Mouse (Mus musculus): ENCODE measurements around the gene Mcoln3.

The Mcoln3 gene

DNA sequence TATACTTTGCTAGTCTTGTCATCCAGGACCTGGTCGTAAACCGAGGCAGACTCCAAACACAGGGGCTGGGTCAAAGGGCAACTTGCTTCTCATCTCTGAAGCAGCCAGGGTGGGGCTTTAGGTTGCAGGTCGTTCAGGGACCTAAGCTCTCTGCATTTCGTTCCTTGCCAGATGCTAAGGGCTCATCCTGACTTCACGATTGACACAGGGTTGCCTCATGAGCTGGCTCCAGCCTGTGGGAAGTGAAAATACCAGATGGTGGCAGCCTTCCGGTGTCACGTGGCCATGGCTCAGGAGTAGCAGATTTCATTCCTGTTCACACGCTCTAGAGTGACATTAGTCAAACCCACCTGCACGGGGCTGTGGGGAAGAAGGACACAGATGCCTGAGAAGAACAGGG lies 17.6 kb downstream of the Mcoln3 start:
- no peak for DNase-seq (ENCODE audit: low spot score)

DNA sequence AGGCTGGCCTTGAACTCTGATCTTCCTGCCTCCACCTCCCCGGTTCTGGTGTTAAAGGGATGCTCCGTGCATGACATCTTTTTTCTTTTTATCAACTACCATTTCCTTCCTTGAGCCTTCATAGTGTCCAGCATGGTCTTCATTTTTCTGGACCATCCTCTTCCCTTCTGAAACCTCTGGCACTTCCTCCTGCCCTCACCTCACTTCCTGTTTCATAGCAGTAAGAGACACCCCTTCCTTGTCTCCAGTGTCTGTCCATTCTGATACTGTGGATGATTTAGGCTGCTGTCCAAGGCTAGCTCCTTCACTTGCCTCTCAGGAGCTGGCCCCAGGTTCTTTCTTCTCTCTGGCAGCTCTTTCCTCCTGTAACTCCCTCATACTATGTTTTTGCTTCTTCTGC lies 18.2 kb downstream of the Mcoln3 start:
- no peak for DNase-seq (ENCODE audit: low spot score)

DNA sequence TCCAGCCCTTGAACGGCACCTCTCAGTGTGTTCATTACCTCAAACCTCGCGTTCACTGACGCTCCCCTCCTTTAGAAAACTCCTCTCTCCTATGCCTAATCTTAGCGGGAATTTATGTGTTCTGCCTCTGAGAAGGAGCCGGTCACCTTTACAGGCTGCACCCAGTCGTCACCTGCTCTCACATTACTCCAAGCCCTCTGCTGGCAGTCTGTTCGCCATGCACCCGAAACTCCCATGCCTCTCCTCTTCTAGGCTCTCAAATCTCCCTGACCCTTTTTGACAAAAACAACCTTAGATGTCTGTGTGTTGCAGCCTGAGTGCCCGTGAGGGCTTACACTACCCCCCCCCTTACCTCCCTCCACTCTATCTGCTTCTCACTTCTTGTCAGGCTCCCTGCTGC lies 19.2 kb downstream of the Mcoln3 start:
- no peak for DNase-seq (ENCODE audit: low spot score)

DNA sequence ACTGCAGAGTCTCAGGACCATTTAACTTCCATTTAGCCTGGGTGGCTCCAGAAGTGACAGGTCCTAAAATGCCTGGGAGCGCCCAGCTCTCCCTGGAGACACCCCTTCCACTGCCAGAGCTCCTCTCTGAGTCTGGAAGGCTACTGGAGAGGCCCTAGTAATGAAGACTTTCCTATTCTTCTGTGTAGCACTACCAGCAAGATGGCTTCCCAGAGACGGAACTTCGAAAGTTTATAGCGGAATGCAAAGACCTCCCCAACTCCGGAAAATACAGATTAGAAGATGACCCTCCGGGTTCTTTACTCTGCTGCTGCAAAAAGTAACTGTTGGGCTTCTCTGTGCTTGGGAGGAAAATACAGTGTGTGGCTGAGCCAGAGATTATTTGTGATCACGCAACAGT lies 23.0 kb downstream of the Mcoln3 start:
- DNase-seq (ENCODE audit: low spot score) = no peak

DNA sequence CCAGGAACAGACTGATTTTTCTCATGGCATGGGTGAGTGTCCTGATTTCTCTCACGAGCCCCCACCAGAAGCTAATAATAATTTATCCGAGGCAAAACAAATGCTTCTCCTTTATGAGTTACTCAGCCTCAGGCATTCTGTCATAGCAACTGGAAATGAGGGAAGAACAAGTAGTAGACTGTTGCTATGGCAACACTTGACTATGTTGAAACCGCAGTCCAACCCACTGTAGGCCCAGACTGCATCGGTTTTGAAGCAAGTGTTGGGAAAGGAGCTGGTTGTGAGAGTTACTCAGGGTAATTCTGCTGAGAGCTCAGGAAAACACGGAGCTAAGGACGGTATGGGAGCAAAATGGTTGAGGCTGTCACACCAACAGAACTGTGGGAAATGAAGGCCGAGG lies 25.3 kb downstream of the Mcoln3 start:
- no peak for DNase-seq (ENCODE audit: low spot score)

DNA sequence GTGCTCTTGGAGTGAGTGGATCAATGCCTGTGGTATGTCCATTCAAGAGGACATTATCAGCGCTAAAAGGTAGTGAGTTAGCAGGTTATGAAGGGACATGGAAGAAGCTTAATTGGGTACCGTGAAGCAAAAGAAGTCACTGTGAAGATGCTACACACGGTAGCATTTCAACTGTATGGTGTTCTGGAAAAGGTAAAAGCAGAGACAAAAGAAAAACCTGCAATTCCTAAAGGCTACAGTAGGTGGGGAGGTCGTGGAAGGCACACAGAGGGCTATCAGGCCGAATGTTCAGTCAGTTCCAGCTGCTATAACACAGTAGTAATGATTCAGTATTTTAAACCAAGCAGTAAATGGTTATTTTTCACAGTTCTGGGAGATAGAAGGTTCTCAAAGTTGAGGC lies 28.3 kb downstream of the Mcoln3 start:
- no peak for DNase-seq (ENCODE audit: low spot score)

DNA sequence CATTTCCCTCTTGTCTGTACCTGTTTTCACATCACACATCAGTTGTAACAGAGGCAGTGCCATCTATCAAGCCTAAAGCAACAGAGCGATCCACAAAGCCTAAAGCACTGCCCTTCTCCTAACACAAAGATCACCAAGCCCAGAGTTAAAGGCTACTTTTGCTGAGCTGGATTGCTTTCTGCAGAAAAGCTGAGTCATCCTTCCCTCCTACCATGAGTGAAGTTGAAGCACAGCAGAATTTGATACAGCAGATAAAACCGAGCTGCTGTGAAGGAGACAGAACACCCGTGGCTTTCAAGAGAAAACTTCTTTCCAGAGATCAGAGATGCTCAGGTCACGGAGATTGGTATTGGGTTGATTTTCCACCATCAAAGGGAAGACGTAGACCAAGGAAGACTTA lies 28.9 kb downstream of the Mcoln3 start:
- no peak for DNase-seq (ENCODE audit: low spot score)

DNA sequence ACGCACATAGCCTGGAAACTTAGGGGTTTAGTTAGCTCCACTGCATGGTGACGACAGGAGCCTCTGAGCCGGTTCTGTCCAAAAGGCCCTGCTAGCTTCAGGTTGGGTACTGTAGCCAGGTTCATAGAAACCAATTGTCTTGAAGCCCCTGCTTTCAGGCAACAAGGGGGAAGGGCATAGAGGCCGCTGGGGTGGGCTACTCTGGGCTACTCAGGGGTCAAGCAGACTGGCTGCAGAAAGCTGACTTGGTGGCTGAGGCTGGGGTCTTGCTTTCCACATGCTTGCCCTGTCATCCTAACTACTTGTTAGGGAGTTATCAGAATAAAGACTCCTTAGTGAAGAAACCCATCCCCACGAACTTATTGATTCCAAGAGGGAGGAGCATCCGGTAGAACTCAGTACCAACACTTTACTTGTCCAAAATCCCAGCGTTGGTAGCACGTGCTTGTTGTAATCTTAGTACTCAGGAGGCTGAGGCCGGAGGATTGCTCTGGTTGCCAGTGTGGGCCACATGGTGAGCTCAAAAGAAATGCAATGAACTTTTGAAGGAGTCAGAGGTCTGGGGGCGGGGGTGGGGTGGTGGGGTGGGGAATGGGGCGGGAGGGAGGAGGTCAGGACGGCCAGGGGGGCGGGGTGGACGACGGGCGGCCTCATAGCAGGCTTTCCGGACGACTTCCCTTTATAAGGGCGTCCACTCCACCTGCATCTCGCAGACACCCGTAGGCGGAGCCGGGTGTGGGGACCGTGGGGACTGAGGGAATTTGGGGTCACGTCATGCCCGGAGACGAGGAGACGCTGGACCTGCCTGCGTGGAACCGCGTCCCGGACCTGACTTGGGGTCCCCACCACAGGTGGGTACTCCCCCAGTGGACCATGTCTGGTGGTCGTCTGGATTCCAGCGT lies 32.2 kb downstream of the Mcoln3 start, which contains the start of gene Mcoln2:
Gene Mcoln2, plus strand, starts transcription at position 678 of the 902 bp plus-strand sequence.
- DNase-seq (ENCODE audit: low spot score) = no peak

DNA sequence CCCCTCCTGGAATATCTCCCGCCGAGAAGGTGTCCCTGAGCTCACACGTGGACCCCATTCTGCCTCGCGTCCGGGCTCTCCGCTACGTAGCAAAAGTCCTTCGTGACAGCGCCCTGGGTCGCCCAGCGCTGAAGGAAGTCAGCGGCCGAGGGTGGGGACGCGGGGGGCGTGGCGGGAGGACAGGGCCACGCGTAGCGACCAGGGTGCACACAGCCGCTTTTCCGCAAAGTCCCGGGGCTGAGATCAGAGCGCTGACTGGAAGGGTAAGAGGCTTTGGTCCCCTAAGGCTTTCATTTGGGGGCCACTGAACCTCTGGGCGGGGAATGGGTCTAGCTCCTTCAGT lies 32.8 kb downstream of the Mcoln3 start:
- DNase-seq (ENCODE audit: low spot score) = peak; percentile 51

DNA sequence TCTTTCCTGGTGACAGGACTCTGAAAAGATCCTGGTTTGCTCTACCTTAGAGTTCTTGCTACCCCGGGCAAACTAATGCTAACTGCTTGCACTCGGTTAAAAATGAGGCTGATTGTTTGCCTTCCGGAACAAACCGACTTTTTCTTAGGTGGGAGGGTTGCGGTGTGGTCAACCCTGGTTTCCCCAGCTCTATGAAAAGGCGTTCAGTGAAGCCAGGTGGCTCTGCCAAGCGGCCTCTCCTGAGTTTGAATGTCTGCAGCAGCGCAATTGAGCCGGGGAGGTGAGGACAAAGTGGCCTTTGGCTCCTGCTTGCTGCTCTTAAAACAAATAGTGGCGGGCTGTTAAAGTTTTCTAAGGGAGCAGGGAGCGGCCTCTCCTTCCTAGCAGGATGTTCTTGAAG lies 33.3 kb downstream of the Mcoln3 start:
- DNase-seq (ENCODE audit: low spot score) = no peak

DNA sequence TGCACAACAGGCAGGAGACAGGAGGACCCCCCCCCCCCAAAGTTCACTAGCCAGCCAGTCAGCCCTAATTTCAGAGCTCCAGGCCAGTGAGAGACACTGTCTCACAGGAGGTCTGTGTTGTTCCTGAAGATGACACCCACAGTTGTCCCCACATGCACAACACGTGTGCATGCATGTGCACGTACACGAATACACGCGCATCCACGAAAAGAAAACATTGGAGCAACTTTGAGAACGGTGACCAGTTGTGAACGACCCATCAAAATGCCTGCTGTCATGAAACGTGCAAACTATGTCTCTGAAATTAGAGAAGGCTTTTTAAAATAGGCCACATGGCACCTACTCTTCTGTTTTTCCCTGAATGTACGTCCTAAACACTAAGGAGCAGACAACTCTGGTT lies 34.1 kb downstream of the Mcoln3 start:
- no peak for DNase-seq (ENCODE audit: low spot score)

DNA sequence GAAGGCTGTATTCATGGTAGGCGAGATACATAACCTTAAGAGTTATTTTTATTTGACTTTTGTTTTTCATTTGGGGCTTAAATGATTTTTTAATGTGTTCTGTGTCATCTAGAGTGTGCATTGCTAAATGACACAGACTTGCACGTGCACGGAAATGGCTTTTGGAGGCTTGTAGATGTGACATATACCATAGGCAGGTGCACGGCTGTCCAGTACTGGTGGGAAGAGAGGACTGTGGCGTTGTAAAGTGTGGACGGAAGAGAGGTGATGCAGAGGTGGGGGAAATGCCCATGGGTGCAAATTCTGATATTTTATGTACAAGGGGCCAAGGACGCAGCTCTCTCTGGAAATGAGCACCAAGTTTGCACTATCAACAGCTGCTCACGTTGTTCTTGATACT lies 34.5 kb downstream of the Mcoln3 start:
- no peak for DNase-seq (ENCODE audit: low spot score)

DNA sequence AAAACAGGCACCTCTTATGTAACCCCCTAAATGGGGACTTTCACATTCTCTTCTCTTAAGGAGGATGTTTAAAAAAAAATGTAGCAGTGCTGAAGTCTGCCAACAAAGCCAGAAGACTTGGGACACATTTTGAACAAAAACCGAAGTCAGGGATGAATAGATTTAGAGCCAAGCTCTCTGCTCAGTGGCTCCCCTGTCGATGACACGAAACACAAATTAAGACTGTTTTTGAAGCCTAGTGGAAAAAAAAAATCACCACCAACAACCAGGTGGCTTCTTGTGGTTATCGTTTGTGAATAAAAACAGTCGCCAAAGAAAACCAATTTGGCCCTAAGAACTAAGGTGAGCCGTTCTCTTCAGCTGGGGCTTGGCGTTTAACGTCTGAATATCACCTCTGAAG lies 35.1 kb downstream of the Mcoln3 start:
- DNase-seq (ENCODE audit: low spot score) = no peak

DNA sequence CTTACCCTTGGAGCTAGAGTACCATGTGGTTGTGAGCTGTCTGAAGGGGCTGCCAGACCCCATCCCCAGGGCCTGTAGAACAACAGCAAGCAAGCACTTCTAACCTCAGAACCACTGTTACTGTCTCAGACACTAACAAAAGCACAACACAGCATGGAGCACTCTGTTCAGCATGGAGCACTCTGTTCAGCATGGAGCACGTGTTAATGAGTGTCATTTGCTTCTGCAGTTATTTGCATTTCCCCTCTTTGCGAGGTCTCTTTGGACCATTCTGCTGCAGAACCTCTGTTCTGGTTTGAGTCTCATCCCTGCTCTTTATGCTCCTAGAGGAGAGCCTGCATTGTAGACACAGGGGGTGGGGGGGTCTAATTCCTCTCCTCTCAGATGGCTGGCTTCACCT lies 35.7 kb downstream of the Mcoln3 start:
- DNase-seq (ENCODE audit: low spot score) = no peak

DNA sequence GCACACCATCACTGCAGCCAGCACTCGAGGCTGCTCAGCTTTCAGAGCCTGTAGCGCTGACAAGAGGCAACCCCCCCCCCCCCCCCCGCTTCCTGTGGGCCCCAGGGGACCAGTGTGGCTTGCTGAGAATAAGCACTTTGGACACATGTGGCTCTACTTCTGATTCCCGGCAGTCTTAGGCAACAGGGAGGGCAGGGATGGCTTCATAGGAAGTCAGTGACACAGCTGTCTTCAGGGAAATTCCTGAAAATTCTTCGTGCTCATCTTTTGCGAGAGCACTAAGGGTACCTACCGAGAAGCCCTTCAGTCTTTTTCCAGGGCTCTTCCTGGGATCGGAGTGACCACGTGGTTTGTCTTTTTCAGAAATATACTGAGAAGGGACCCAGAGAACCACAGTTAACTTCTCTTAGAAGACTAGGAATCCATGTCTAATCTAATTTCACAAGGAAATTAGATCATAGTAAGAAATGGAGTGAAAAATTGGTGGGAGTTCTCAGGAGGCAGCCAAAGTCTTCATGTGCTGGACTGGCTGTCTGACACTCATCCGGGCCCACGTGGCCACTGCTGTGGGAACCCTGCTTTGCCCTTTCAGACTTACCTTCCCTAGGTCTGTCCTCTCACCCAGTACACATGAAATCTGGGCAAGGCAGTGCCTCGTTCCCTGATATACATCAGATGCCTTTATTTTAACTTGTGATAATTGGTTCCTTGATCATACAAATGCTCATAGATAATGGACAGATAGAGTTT lies 36.8 kb downstream of the Mcoln3 start:
- DNase-seq (ENCODE audit: low spot score) = no peak

DNA sequence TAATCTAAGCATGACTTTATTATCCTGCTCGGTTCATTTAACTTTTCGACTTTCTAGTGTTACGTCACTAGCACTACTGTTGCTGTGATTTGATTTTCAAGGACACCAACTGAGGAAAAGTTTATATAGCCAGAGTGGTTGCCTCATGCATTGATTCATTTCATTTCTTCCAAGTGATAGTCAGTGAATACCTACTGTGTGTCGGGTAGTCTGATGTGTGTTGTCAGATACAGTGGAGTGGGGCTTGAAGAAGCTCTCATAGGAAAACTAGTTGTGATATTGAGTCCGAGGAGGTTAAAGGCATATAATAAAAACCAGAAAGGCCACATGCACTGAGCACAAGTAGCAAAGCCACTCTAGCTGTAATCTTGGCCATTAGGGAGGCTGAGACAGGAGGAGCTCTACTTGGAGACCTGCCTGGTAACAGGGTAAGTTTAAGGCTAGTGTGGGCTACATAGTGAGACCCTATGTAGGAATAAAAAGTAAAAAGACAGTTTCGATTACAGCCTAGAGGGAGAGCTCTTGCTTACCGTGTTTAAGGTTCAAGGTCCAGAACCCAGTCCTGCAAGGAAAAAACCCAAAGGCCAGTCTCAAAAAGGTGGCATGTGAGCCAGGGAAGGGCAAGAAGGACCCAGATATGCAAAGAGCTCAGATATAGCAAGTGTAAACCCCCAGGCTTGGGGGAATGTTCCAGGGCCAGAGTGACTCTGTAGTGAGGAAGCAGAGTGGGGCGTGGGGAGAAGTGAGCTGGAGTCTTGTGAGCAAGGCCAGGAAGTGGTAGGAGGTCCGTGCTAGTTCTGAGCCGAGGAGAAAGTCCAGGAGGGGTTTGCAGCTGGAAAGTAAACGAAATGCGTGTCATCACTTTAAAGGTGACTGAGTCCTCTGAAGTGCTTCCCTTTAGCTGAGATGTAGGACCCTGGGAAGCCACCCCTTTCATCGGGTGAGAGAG lies 38.7 kb downstream of the Mcoln3 start:
- no peak for DNase-seq (ENCODE audit: low spot score)

DNA sequence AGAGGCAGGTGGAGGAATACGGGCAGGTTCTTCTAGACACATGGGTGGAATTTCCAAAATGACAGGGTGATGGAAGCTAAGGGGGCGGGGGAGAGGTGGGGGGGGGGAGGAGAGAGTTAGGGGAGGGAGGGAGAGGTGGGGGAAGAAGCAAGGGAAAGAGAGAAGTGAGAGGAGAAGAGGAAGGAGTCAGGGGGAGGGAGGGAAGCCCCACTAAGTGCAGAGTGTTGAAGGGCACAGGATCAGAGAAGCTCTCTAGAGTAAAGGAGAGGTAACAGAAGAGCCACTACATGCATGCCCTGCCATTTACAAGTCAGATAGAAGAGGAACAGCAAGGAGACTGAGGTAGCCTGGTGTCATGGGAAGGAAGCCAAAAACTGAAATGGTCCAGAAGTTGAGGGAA lies 39.6 kb downstream of the Mcoln3 start:
- DNase-seq (ENCODE audit: low spot score) = no peak

DNA sequence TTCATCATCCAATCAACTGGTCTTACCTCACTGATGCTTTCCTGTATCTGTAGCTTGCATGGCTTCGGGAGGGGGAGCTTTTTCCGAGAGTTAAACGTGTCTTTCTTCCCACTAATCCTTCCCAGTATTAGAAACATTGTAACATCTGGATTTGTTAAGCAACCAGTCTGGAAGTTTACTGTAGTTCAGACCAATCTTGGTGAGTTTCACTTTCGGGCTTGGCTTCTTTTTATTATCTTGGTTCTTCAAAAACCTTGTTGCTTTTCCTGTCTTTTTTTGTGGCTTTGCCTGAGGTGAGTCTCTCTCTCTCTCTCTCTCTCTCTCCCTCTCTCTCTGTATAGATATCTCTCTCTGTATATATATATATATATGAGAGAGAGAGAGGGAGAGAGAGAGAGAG lies 40.8 kb downstream of the Mcoln3 start:
- no peak for DNase-seq (ENCODE audit: low spot score)

DNA sequence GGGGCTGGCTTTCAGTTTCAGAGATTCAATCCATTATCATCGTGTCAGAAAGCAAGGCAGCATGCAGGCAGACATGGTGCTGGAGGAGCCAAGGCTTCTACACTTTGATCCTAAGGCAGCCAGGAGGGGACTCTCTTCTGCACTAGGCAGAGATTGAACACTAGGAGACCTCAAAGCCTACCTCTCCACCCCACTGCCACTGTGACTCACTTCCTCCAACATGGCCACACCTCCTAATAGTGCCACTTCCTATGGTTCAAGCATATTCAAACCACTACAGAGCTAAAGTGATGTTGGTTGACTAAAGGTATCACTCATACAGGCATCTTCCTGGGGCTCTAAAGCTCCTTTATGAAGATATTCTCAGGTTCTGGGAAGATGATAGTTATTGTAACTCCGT lies 42.1 kb downstream of the Mcoln3 start:
- DNase-seq (ENCODE audit: low spot score) = no peak

DNA sequence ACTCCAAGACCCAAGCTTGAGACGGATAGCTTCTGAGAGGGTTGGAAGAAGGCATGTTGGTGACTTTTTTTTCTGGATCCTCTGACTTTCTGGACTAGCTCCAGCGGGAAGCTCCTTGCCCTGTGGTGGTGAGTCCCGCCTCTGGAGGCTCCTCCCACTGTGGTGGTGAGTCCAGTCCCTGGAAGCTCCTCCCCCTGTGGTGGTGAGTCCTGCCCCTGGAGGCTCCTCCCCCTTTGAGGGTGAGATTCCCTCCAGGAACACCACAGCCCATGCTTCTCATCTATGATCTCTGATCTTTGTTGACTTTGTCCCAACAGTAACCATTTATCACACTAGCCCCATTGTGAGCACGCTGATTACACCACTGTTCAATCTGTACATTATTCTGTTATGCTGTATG lies 44.9 kb downstream of the Mcoln3 start:
- DNase-seq (ENCODE audit: low spot score) = no peak

DNA sequence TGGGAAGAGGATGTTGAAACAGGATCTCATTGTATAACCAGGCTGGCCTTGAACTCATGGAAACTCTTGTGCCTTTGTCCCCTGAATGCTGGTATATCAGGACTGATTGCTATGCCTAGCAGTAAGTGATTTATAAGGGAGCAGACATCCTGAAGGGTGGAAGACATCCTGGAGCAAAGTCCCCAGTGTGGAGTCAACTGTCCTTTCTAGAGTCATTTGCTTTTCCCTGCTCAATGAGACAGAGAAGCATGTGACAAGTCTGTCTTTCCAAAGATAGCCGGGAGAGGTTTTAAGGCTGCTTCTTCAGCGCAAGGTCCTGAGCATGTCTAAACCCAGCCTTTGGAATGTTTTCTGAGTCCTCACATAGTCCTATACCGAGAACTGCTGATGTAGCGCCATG lies 52.1 kb downstream of the Mcoln3 start:
- DNase-seq (ENCODE audit: low spot score) = no peak

DNA sequence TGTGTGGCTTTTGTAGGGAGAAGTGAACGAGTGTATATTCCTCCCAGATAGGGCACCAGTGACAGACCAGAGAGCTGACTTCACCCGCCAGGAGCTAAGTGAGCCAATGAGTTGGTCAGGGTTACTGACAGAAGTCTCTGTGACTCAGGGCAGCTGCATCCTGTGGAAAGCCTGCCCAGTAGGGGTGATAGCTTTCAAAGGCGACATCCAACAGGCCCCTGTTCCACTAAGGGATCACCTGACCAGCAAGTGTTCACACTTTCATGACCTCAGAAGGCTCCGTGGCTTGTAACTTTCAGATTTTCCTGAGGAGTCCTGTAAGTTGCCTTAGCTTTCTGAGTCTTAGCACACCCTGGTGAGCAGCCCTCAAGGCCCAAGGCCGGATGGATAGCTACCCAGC lies 55.8 kb downstream of the Mcoln3 start:
- DNase-seq (ENCODE audit: low spot score) = no peak

Measured in testis, postnatal 10 days (tissue).